Mouse (Mus musculus) activated CD4-positive, CD25-positive, alpha-beta regulatory T cell, adult 9 weeks (primary cell): ENCODE results near the gene Gm5797. TPM values are rescaled to one million over a fixed set of nuclear protein-coding genes. Genes with fewer than 3 reads are reported as not detected.

Source experiments
- polyA plus RNA-seq: library from polyadenylated mRNA; unstranded; fragments of 100-300 nt; shearing (Covaris generic); gene quantifications from one replicate; pipeline ENCODE4 v1.2.1, GENCODE M21; 2017

The Gm5797 gene
- not detected for polyA plus RNA-seq

GRCm38 (mm10) chr14:7332295-7332694 lies at the start of gene Gm5797:
Gm5797 (minus strand) TSS chr14:7332395.

GRCm38 (mm10) chr14:7365034-7365433 lies 32.8 kb upstream of the Gm5797 start, which contains the start of gene Gm8374:
Gm8374 (minus strand) TSS chr14:7365134.

GRCm38 (mm10) chr14:7314661-7315060 lies 17.5 kb downstream of the Gm5797 start, which contains the start of gene Gm3739:
Gm3739 (minus strand) TSS chr14:7315049.

Other genes starting within 250 kb of the Gm5797 start
- gene Gm3696, start 231.8 kb downstream of the Gm5797 start, polyA plus RNA-seq: 3.8 TPM
- gene Gm6676, start 207.0 kb downstream of the Gm5797 start, polyA plus RNA-seq: not detected
- 14.2 TPM for gene Gm3512, start 157.9 kb downstream of the Gm5797 start, polyA plus RNA-seq
- gene Gm16434, start 137.9 kb downstream of the Gm5797 start, polyA plus RNA-seq: not detected
- not detected for gene Gm3727, start 67.7 kb downstream of the Gm5797 start, polyA plus RNA-seq
- 12.7 TPM for gene Gm3739, start 17.3 kb downstream of the Gm5797 start, polyA plus RNA-seq
- gene Gm8374, start 32.7 kb upstream of the Gm5797 start, polyA plus RNA-seq: not detected
- not detected for gene Gm3755, start 118.5 kb upstream of the Gm5797 start, polyA plus RNA-seq
- gene Gm3752, start 151.4 kb upstream of the Gm5797 start, polyA plus RNA-seq: 10.1 TPM
- gene Gm3558, start 236.2 kb upstream of the Gm5797 start, polyA plus RNA-seq: 3.5 TPM